Mouse (Mus musculus): ENCODE results near the gene Ppp2r5b. TPM values are rescaled to one million over a fixed set of nuclear protein-coding genes. Genes with fewer than 3 reads are reported as not detected.

Ppp2r5b gene
- polyA plus RNA-seq, 1 experiment from 2014 or later: 141 TPM

DNA sequence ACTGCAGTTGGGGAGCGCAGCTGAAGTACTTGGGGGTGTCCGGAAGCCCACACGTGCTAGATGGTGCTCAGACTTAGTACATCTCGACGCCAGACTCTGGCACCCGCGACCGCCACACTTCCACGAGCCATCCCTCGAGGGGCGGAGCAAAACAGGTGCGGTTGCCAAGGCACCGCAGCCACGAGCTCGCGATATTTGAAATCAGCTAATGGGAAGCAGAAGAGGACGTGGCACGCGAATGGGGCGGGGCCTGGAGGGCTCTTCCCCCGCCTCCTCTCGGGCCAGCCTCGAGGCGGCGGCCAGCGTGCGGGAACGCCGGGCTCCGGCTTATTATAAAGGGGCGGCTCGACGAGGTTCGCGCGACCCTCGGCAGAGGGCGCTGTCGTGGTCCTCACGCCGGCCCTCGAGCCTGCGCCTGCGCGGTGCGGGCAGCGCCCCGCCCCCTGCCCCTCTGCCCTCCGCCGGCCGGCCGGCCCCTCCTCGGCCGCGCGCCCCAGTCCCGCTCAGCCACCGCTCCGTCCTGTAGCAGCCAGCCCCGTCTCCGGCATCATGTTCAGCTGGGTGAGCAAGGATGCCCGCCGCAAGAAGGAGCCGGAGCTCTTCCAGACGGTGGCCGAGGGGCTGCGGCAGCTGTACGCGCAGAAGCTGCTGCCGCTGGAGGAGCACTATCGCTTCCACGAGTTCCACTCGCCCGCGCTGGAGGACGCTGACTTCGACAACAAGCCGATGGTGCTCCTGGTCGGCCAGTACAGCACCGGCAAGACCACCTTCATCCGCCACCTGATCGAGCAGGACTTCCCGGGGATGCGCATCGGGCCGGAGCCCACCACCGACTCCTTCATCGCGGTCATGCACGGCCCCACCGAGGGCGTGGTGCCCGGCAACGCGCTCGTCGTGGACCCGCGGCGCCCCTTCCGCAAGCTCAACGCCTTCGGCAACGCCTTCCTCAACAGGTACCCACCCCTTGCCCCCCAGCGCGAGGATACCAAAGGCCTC is 41.1 kb upstream of the Ppp2r5b start, which contains the start of gene Ehd1:
TSS of gene Ehd1 (plus strand) at position 300 of the 996 bp plus-strand sequence.
- peak; percentile 96 for ATAC-seq (replicated peaks)
- H3K4me3 ChIP-seq: peak within 1 kb of the TSS; percentile 84
- H3K9me3 ChIP-seq: no peaks in the 10 kb centered on the region
- H3K27ac ChIP-seq: peak within 1 kb of the TSS; percentile 82
- peaks cover 7% of the 10 kb centered on the region; the same call in 1 of the 2 replicates for H3K36me3 ChIP-seq (replicated peaks)
- peaks cover 42% of the 10 kb centered on the region for H3K4me1 ChIP-seq
- under 1% methylated on average over 102 of the region's 106 CpGs for WGBS
- H3K9ac ChIP-seq: peak within 1 kb of the TSS; percentile 63
- H3K4me2 ChIP-seq: peak within 1 kb of the TSS; percentile 97
- H3K27me3 ChIP-seq (replicated peaks): no peaks in the 10 kb centered on the region

DNA sequence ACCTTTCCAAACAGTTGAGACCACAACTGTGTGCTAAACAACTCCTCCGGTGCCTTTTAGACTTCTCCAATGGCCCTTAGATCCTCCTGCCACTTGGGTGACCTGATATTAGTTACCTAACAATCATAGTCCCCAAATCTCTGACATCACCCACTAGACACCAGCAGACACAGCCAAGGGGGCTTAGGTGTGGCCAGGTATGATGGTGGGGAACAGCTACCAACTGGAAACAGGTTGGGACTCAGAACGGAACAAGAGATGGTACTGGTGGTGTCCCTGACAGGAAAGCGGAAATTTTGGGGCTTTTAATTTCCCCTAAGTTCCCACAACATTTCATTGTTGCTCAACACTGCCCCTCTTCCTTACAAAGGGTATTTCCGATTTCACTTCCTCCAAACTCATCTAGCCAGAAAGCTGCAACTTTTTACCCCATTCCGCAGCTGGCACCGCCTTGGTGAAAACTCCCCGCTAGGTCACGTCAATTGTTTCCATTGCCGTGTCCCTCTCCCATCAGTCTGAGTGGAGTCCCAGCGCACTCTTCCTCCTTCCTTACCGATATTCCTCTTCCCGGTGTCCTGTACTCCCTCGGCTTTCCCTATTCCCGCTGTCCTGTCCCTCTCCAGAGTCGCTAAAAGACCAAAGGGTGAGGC is 40.2 kb upstream of the Ppp2r5b start:
- Histone ChIP-seq H3K27me3 (replicated peaks) (no peaks in the 10 kb centered on the region), H3K36me3 (replicated peaks) (no peaks in the 10 kb centered on the region), H3K9me3 (no peaks in the 10 kb centered on the region), H3K4me2 (peak overlapping the region; percentile 97), H3K4me1 (peaks cover 41% of the 10 kb centered on the region), H3K9ac (peak overlapping the region; percentile 61), H3K4me3 (peak overlapping the region; percentile 84), H3K27ac (peak overlapping the region; percentile 82)
- ATAC-seq (replicated peaks): no peak; the same call in 1 of the 2 replicates
- WGBS: 8% methylated on average over 15 of the region's 15 CpGs

DNA sequence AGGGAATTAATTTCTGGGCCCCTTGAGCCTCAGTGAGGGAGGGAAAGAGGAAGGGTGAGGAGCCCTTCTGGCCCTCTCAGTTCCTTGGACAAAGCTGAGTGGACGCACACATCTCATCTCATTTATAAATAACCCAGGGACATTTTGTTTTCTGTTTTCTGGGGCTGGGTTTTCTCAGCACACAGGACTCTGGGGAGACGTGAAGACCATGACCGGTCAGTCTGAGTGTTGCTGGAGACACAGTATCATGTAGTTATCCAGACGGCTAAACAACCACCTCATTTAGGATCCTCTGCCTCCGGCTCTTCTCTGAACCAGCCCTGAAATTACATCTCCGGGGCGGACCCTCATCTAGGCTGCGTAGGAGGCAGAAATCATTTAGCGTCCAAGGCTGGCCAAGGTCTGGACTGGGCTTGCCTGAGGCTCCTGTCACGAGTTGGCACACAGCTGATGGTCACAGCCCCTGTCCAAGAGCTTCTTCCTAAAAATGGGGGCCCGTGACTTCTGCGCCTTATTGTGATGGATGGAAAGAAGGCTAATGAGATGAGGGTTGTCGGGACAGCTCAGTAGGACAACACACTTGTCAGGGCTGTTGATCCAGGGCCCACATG is 38.4 kb upstream of the Ppp2r5b start:
- 91% methylated on average over 13 of the region's 13 CpGs for WGBS
- no peak overlapping the region for H3K4me2 ChIP-seq
- no peak overlapping the region for H3K27ac ChIP-seq
- no peaks in the 10 kb centered on the region for H3K27me3 ChIP-seq (replicated peaks)
- H3K4me1 ChIP-seq: peaks cover 24% of the 10 kb centered on the region
- no peak overlapping the region for H3K9ac ChIP-seq
- H3K36me3 ChIP-seq (replicated peaks): no peaks in the 10 kb centered on the region
- H3K4me3 ChIP-seq: no peak overlapping the region
- H3K9me3 ChIP-seq: no peaks in the 10 kb centered on the region
- no peak for ATAC-seq (replicated peaks)

DNA sequence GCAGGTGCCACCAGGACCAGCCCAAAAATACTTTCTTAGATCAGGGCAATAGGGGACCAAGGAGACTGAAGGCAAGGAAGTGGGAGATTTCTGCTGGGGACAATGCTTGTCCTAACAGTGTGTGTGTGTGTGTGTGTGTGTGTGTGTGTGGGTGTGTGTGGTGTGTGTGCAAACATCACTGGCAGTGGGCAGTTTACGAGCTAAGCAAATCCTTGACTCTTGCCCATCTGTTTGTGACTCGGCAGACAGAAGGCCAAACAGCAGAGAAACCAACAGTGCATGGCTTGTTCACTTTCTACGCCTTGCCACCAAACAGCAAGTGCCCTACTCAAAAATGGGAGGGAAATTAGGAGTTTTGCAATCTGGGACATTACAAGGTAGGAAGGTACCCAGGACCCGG is 37.9 kb upstream of the Ppp2r5b start:
- H3K4me2 ChIP-seq: no peak overlapping the region
- no peaks in the 10 kb centered on the region for H3K27me3 ChIP-seq (replicated peaks)
- ATAC-seq (replicated peaks): no peak

DNA sequence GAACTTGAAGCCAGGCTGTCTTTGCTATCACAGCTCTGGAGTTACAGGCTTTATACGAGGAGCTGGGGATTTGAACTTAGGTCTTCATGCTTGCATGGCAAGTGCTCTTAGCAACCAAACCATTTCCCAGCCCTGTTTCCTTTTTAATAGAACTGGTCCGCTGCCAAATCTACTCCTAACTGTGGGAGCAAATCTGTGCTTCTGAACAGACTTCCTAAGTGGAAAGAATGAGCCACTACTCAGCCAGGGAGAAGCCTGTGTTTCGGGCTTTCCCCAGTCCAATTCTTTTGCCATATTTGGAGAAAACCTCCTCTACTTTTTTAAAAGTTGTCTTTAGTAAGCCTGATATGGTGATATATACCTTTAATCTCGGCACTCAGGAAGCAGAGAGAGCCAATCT is 37.1 kb upstream of the Ppp2r5b start:
- 88% methylated on average over 4 of the region's 4 CpGs for WGBS
- Histone ChIP-seq H3K27me3 (replicated peaks) (no peaks in the 10 kb centered on the region), H3K9ac (no peak overlapping the region), H3K4me3 (no peak overlapping the region), H3K36me3 (replicated peaks) (no peaks in the 10 kb centered on the region), H3K4me1 (peaks cover 11% of the 10 kb centered on the region), H3K4me2 (no peak overlapping the region), H3K9me3 (no peaks in the 10 kb centered on the region), H3K27ac (no peak overlapping the region)
- ATAC-seq (replicated peaks): no peak

More for the DNA sequence above, 37.9 kb upstream of the Ppp2r5b start:
- H3K4me1 ChIP-seq: peaks cover 19% of the 10 kb centered on the region
- WGBS: 88% methylated on average over 4 of the region's 4 CpGs
- no peaks in the 10 kb centered on the region for H3K36me3 ChIP-seq (replicated peaks)
- H3K27ac ChIP-seq: no peak overlapping the region
- no peak overlapping the region for H3K9ac ChIP-seq
- no peaks in the 10 kb centered on the region for H3K9me3 ChIP-seq
- H3K4me3 ChIP-seq: no peak overlapping the region

DNA sequence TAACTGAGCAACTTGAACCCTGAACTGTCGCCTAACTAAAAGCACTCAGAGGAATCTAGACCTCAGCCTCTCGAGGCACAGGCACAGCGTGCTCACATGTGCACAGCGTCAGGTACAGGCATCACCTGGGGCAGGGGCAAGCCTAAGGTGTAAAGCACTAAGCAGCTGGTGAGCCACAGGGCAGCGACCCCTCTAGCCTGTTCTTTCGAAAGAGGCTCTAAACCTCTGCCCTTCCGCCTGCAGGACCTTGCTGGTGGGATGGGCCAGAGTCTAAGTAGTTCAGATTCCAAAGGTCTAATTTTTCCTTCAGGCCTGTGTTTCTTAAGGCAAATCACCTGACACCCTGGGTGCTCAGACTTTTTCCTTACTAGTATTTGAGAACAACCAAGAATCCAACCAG is 36.4 kb upstream of the Ppp2r5b start:
- no peak overlapping the region for H3K27ac ChIP-seq
- H3K9ac ChIP-seq: no peak overlapping the region
- H3K36me3 ChIP-seq (replicated peaks): no peaks in the 10 kb centered on the region
- no peak overlapping the region for H3K4me3 ChIP-seq
- WGBS: 72% methylated on average over 7 of the region's 7 CpGs
- H3K4me1 ChIP-seq: peaks cover 8% of the 10 kb centered on the region
- H3K27me3 ChIP-seq (replicated peaks): no peaks in the 10 kb centered on the region
- H3K9me3 ChIP-seq: no peaks in the 10 kb centered on the region
- no peak overlapping the region for H3K4me2 ChIP-seq
- ATAC-seq (replicated peaks): no peak

DNA sequence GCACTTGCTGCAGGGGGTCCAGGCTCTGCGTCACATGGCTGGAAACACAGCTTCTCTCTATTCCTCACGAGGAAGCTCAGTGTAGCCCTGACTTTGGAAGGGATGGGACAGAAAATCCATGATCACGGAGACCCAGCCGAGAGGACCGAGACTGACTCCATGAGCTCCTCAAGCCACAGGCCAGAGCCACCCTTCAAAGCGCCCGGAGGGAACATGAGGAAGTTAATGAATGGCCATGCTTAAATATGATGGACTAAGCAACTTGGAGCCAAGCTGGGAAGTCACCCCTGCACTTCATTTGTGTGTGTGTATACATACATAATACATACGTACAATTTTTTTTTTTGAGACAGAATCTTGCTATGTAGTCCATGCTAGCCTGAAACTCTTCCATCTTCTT is 35.5 kb upstream of the Ppp2r5b start:
- no peaks in the 10 kb centered on the region for H3K36me3 ChIP-seq (replicated peaks)
- 28% methylated on average over 8 of the region's 8 CpGs for WGBS
- no peaks in the 10 kb centered on the region for H3K9me3 ChIP-seq
- H3K9ac ChIP-seq: no peak overlapping the region
- peaks cover 7% of the 10 kb centered on the region for H3K4me1 ChIP-seq
- ATAC-seq (replicated peaks): no peak
- no peak overlapping the region for H3K4me3 ChIP-seq
- H3K27ac ChIP-seq: no peak overlapping the region
- H3K27me3 ChIP-seq (replicated peaks): no peaks in the 10 kb centered on the region
- H3K4me2 ChIP-seq: no peak overlapping the region

DNA sequence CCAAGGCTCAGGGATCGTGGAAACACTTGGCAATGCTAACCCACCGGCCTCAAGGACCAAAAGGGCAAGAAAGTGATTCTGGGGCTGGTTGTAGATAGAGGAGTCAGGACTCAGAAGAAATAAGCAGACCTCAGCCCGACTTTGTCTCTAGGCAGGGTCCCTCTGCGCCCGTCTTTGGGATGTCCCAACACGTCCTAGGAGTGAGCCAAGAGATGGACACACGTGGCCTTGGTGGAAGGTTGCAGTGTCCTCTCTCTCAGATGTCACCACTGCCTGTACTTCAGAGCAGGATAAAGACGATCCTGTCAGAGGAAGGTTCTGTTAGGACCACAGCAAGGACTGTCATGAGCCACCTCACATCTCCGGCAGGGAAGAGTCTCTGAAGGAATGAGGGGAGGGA is 35.0 kb upstream of the Ppp2r5b start:
- no peak overlapping the region for H3K9ac ChIP-seq
- no peaks in the 10 kb centered on the region for H3K27me3 ChIP-seq (replicated peaks)
- no peaks in the 10 kb centered on the region for H3K36me3 ChIP-seq (replicated peaks)
- no peaks in the 10 kb centered on the region for H3K9me3 ChIP-seq
- WGBS: 58% methylated on average over 9 of the region's 9 CpGs
- no peak overlapping the region for H3K4me3 ChIP-seq
- H3K4me2 ChIP-seq: no peak overlapping the region
- no peak overlapping the region for H3K27ac ChIP-seq
- H3K4me1 ChIP-seq: peaks cover 1% of the 10 kb centered on the region
- no peak for ATAC-seq (replicated peaks)

DNA sequence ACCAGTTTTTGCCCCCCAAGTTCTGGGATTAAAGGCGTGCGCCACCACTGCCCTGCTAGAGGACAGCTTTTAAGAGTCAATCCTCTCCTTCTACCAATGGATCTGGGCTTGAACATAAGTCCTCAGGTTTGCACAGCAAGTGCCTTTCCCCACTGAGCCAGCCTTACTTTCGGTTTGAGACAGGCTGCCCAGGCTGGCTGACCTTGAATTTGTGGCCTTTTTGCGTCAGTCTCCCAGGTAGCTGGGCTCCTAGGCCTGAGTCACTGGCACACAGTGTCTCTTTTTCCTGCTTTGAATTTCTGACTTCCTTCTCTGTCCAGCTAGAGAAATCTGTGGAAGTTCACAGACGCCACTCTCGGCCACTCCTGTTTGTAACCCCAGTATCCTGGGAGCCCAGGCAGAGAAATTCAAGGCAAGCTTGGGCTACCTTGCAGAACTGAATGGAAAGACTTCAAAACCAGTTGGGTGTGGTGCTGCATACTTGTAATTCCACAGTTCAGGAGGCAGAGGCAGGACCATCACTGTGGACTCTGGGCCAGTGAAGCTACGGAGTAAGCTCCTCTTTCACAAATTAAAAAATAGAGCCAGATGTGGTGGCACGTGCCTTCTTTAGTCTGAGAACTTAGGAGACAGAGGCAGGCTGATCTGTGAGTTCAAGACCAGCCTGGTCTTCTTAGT is 34.3 kb upstream of the Ppp2r5b start:
- H3K9me3 ChIP-seq: no peaks in the 10 kb centered on the region
- no peak overlapping the region for H3K4me3 ChIP-seq
- 89% methylated on average over 8 of the region's 8 CpGs for WGBS
- ATAC-seq (replicated peaks): no peak
- H3K9ac ChIP-seq: no peak overlapping the region
- H3K4me1 ChIP-seq: no peaks in the 10 kb centered on the region; the same call in 1 of the 2 replicates
- H3K27me3 ChIP-seq (replicated peaks): no peaks in the 10 kb centered on the region
- H3K36me3 ChIP-seq (replicated peaks): no peaks in the 10 kb centered on the region
- H3K27ac ChIP-seq: no peak overlapping the region
- no peak overlapping the region for H3K4me2 ChIP-seq

DNA sequence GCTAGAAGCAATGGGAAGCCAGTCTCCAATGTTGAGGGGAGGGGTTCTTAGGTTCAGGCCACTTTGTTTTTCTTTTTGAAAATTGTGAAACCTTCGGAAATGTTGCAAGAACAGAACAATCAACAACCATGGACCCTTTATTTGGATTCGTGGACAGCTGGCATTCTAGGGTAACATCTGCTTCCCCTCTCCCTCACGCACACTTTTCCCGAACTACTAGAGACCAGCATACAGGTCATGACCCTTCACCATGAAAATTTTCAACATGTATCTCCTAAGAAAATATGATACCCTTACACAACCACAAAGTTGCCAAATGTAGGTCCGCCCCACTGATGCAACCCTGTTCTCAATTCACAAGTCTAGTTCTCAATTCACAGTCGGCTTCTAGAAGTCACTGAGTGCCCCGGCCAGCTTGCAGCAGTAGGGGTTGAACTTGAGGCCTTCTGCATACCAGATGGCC is 33.0 kb upstream of the Ppp2r5b start:
- Histone ChIP-seq H3K27me3 (replicated peaks) (no peaks in the 10 kb centered on the region), H3K4me2 (no peak overlapping the region), H3K4me3 (no peak overlapping the region), H3K27ac (no peak overlapping the region), H3K9me3 (no peaks in the 10 kb centered on the region), H3K9ac (no peak overlapping the region), H3K4me1 (no peaks in the 10 kb centered on the region; the same call in 1 of the 2 replicates), H3K36me3 (replicated peaks) (no peaks in the 10 kb centered on the region)
- no peak for ATAC-seq (replicated peaks)
- 86% methylated on average over 7 of the region's 7 CpGs for WGBS

DNA sequence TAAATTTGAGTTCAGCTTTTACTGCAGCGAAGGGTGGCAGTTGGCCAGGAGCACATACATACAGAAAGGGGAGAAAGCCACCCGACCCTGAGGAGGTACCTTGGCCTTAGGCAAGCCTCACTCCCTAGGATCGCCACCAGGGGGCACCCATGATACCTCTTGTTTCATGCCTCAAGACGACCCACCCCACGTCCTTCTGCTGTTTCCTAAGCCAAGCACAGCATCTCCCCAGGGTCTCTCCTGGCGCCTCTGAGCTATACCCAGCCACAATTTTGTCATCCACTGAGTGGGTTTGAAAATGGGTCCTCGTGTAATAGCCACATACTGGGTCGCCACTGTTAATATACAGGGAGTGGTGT is 32.5 kb upstream of the Ppp2r5b start:
- Histone ChIP-seq H3K9ac (no peak overlapping the region), H3K4me2 (no peak overlapping the region), H3K4me1 (no peaks in the 10 kb centered on the region; the same call in 1 of the 2 replicates), H3K9me3 (no peaks in the 10 kb centered on the region), H3K4me3 (no peak overlapping the region), H3K36me3 (replicated peaks) (no peaks in the 10 kb centered on the region), H3K27ac (no peak overlapping the region), H3K27me3 (replicated peaks) (no peaks in the 10 kb centered on the region)
- ATAC-seq (replicated peaks): no peak
- 20% methylated on average over 8 of the region's 8 CpGs for WGBS

Measured in midbrain, embryonic 15.5 days (tissue).